Mouse (Mus musculus) heart, adult 2 months (tissue): ENCODE data around the gene Mapk1. TPM values are rescaled to one million over a fixed set of nuclear protein-coding genes. Genes with fewer than 3 reads are reported as not detected.

Source experiments
- DNase-seq, 2 experiments: peaks; one replicate each; pipeline ENCODE4 v3.0.0; 2021
- H3K27ac ChIP-seq: fragments of 200-600 bp; 2 replicates; pipeline ENCODE4 v1.8.1; 2022
- H3K27me3 ChIP-seq: fragments of 200-500 bp; 2 replicates; pipeline ENCODE4 v1.6.1; 2012; ENCODE audit warnings: mild to moderate bottlenecking, low read length, inconsistent platforms, mixed read lengths; ENCODE audit not compliant: control insufficient read depth, insufficient read depth
- H3K36me3 ChIP-seq: fragments of 200-500 bp; 2 replicates; pipeline ENCODE4 v1.6.1; 2012; ENCODE audit warnings: low read length, inconsistent platforms; ENCODE audit not compliant: control insufficient read depth, insufficient read depth
- H3K4me1 ChIP-seq: fragments of 200-500 bp; 2 replicates; pipeline ENCODE4 v1.6.1; 2011; ENCODE audit warnings: low read length; ENCODE audit not compliant: control insufficient read depth, insufficient read depth
- H3K4me3 ChIP-seq: fragments of 200-600 bp; 2 replicates; pipeline ENCODE4 v1.8.1; 2022
- H3K79me2 ChIP-seq: fragments of 200-500 bp; replicated peaks from 2 replicates; pipeline ENCODE4 v1.6.1; 2012; ENCODE audit warnings: mild to moderate bottlenecking, inconsistent platforms, low read length, moderate library complexity, mixed read lengths; ENCODE audit not compliant: control insufficient read depth, insufficient read depth
- H3K9ac ChIP-seq: fragments of 200-500 bp; 2 replicates; pipeline ENCODE4 v1.6.1; 2012; ENCODE audit warnings: low read depth, mild to moderate bottlenecking, control low read depth, inconsistent platforms, low read length, mixed read lengths
- CTCF ChIP-seq: fragments of 200-600 bp; IDR thresholded peaks from 2 replicates; pipeline ENCODE4 v1.8.1; 2022; ENCODE audit warnings: antibody characterized with exemption, mild to moderate bottlenecking, moderate library complexity
- EP300 ChIP-seq: fragments of 200-500 bp; IDR thresholded peaks from 2 replicates; pipeline ENCODE4 v1.6.1; 2011; ENCODE audit warnings: low read depth, low read length, control low read depth; ENCODE audit not compliant: insufficient read depth
- POLR2A ChIP-seq: fragments of 200-500 bp; IDR thresholded peaks from 2 replicates; pipeline ENCODE4 v1.6.1; 2011; ENCODE audit warnings: mild to moderate bottlenecking, low read depth, low read length, control low read depth; ENCODE audit not compliant: insufficient read depth
- WGBS: fragments of 180-500 bp; shearing (Covaris S2); methylation state at CpG from one replicate; pipeline ENCODE4 v1.1.7; 2018; 5-methylcytosine and 5-hydroxymethylcytosine counted together
- intact Hi-C: fragments of 180-260 bp; cut with DNase I; formaldehyde crosslinking; loops from one replicate; pipeline ENCODE4 v1.15.1; 2025
- polyA plus RNA-seq: library from polyadenylated mRNA; depleted of rRNA; stranded (reverse); fragments of >200 nt; gene quantifications from 2 replicates; pipeline ENCODE4 v1.2.3, GENCODE M21; 2012
- total RNA-seq, 2 experiments: library from RNA; stranded (reverse); gene quantifications; 2 replicates each; pipeline ENCODE4 v1.2.3; 2021

Mapk1 gene
- total and polyA plus RNA-seq, 3 experiments, result 56.2 to 115 (median 103) TPM

GRCm38 (mm10) chr16:17024469-17025148 is 41.4 kb downstream of the Mapk1 start:
- H3K4me3 ChIP-seq, result no peak overlapping the region
- H3K36me3 ChIP-seq, result peaks cover 13% of the 10 kb centered on the region
- intact Hi-C loops, result no loop called here

GRCm38 (mm10) chr16:17029971-17030695 is 47.0 kb downstream of the Mapk1 start:
- Histone ChIP-seq H3K79me2 (no peaks in the 10 kb centered on the region; the same call in 1 of the 2 replicates), H3K27me3 (no peaks in the 10 kb centered on the region), H3K36me3 (peaks cover 5% of the 10 kb centered on the region), H3K27ac (no peak overlapping the region), H3K4me3 (no peak overlapping the region), H3K9ac (no peak overlapping the region), H3K4me1 (no peaks in the 10 kb centered on the region)
- 91% methylated on average over 4 of the region's 4 CpGs for WGBS
- TF ChIP-seq CTCF, result no peak
- TF ChIP-seq POLR2A, result no peak
- no peak for TF ChIP-seq EP300
- intact Hi-C loops, result no loop called here
- DNase-seq, result no peak

More at GRCm38 (mm10) chr16:17024469-17025148, 41.4 kb downstream of the Mapk1 start:
- Histone ChIP-seq H3K4me1 (no peaks in the 10 kb centered on the region; the same call in 1 of the 2 replicates), H3K27me3 (no peaks in the 10 kb centered on the region), H3K79me2 (peaks cover 1% of the 10 kb centered on the region; the same call in 1 of the 2 replicates), H3K27ac (no peak overlapping the region), H3K9ac (no peak overlapping the region)
- WGBS, result 55% methylated on average over 3 of the region's 3 CpGs
- TF ChIP-seq EP300 (no peak), CTCF (no peak), POLR2A (no peak)
- peak; percentile 45 to 50 for DNase-seq

- Histone ChIP-seq H3K4me1 (no peaks in the 10 kb centered on the region), H3K4me3 (no peak overlapping the region), H3K9ac (no peak overlapping the region), H3K36me3 (peaks cover 2% of the 10 kb centered on the region), H3K27ac (no peak overlapping the region), H3K27me3 (no peaks in the 10 kb centered on the region), H3K79me2 (no peaks in the 10 kb centered on the region)
- no peak for TF ChIP-seq POLR2A
- TF ChIP-seq CTCF, result no peak
- TF ChIP-seq EP300, result no peak
- 97% methylated on average over 2 of the region's 2 CpGs for WGBS
- DNase-seq, result no peak
- intact Hi-C loops, result no loop called here
Measured at GRCm38 (mm10) chr16:17033754-17034153, 50.6 kb downstream of the Mapk1 start.

GRCm38 (mm10) chr16:17040716-17041115 is 57.5 kb downstream of the Mapk1 start:
- peaks cover 12% of the 10 kb centered on the region for H3K36me3 ChIP-seq

GRCm38 (mm10) chr16:17041417-17041816 is 58.2 kb downstream of the Mapk1 start:
- Histone ChIP-seq H3K27me3 (no peaks in the 10 kb centered on the region), H3K36me3 (peaks cover 12% of the 10 kb centered on the region), H3K4me1 (no peaks in the 10 kb centered on the region; the same call in 1 of the 2 replicates), H3K27ac (no peak overlapping the region), H3K79me2 (no peaks in the 10 kb centered on the region), H3K9ac (no peak overlapping the region), H3K4me3 (no peak overlapping the region)
- intact Hi-C loops, result no loop called here
- no peak for TF ChIP-seq POLR2A
- TF ChIP-seq EP300, result no peak
- no peak for TF ChIP-seq CTCF
- 80% methylated on average over 1 of the region's 1 CpGs for WGBS
- DNase-seq, result no peak

More at GRCm38 (mm10) chr16:17040716-17041115, 57.5 kb downstream of the Mapk1 start:
- TF ChIP-seq POLR2A, result no peak
- TF ChIP-seq CTCF, result no peak
- TF ChIP-seq EP300, result no peak
- intact Hi-C loops, result no loop called here
- no peaks in the 10 kb centered on the region; the same call in 1 of the 2 replicates for H3K4me1 ChIP-seq
- no peak overlapping the region for H3K9ac ChIP-seq
- WGBS, result 92% methylated on average over 3 of the region's 3 CpGs
- H3K27ac ChIP-seq, result no peak overlapping the region
- H3K79me2 ChIP-seq, result no peaks in the 10 kb centered on the region
- H3K27me3 ChIP-seq, result no peaks in the 10 kb centered on the region
- no peak overlapping the region for H3K4me3 ChIP-seq
- DNase-seq, result no peak

- peak in 1 of 2 experiments; percentile 17 for DNase-seq
- H3K27me3 ChIP-seq, result no peaks in the 10 kb centered on the region
- no peaks in the 10 kb centered on the region for H3K79me2 ChIP-seq
- peak overlapping the region; percentile 43 for H3K27ac ChIP-seq
- intact Hi-C loops, result no loop called here
- TF ChIP-seq CTCF, result no peak
- TF ChIP-seq POLR2A, result no peak
- no peak for TF ChIP-seq EP300
- peaks cover 12% of the 10 kb centered on the region for H3K36me3 ChIP-seq
- no peaks in the 10 kb centered on the region; the same call in 1 of the 2 replicates for H3K4me1 ChIP-seq
- H3K9ac ChIP-seq, result no peak overlapping the region
- 57% methylated on average over 3 of the region's 3 CpGs for WGBS
- no peak overlapping the region for H3K4me3 ChIP-seq
Measured at GRCm38 (mm10) chr16:17044320-17044719, 61.1 kb downstream of the Mapk1 start.
